Mouse (Mus musculus): Measurements from ENCODE around the gene Ccnjl.

Gene Ccnjl

DNA sequence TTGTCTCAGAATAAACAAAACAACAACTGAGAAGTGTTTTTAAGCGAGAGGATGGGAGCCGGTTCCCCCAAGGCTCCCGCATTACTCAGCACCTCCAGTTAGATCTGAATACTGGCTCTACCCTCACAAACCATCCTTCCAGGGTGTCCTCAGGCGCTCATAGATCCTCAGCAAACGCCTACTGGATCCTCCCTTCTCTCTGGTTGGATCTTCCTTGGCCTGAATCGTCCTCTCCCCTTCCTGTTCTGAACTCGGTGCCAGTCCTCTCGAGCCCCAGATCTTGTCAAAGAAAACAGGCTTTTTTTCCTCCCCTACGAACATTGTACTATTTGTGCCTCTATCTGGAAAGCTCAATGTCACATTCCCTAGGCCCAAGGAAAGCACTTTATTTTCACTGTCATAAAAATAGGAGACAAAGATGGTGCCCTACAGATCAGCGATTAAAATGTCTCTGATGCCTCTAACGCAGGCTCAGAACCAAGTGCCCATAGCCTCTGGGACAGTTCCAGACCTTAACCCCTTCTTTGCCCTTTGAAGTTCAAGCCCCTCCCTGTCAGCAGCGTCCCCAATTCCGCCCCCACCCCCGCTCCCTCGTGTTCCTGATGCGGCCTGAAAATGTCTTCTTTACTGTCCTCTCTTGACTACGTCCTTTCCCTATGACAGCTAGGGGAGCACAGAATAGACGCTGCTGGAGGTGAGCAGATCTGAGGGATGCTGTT is 98.5 kb downstream of the Ccnjl start:
- no peak for DNase-seq

DNA sequence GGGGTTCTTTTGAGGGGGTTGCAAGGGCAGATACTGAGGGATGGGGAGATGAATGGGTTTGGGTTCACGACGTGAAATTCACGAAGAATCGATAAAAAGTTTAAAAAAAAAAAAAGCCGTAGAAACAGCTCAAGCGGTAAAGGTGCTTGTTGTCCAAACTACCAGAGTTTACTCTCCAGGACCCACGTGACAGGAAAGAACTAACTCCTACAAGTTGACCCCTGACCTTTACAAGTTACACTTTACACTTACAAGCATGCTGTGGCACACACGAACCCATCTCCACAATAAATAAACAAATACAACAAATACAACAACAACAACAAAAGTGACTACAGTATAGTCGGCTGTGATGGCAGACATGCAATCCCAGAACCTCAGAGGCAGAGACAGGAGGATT is 103.1 kb downstream of the Ccnjl start:
- DNase-seq = no peak

DNA sequence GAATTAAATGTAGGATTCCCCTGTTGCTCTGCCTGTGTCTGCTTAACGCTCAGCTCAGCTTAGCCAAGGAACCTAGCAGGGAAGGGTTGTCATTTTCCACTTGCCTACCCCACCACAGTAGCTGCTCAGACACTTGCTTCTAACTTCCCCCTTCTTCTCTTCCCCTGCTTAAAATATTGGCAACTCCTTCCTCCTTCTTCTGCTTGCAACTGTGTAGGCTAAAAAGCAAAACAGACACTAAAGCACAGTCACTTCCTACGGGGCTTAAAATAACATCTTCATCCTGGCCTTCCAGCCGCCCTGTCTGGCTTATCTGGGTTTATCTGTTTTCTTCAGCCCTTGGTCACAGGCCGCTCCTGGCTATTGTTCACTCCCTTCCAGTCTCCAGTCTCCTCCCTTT is 104.0 kb downstream of the Ccnjl start:
- DNase-seq = no peak

DNA sequence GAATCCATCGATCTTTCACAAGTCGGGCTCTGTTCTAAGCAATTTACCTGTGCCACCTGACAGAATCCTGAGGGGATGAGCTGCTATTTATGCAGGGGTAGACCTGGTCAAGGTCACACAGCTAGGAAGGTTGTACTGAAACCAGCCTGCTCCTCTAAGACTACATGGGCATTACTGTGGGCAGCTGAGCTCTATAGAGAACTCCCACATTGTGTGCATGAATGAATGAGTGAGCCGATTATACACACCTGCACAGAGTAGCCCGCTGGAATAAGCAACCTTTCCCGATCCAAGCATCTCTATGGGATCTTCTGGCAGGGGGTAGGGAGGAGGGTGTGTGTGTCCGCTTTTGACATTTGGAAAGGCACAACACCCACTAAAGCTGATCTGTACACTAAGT is 104.6 kb downstream of the Ccnjl start:
- DNase-seq = no peak

DNA sequence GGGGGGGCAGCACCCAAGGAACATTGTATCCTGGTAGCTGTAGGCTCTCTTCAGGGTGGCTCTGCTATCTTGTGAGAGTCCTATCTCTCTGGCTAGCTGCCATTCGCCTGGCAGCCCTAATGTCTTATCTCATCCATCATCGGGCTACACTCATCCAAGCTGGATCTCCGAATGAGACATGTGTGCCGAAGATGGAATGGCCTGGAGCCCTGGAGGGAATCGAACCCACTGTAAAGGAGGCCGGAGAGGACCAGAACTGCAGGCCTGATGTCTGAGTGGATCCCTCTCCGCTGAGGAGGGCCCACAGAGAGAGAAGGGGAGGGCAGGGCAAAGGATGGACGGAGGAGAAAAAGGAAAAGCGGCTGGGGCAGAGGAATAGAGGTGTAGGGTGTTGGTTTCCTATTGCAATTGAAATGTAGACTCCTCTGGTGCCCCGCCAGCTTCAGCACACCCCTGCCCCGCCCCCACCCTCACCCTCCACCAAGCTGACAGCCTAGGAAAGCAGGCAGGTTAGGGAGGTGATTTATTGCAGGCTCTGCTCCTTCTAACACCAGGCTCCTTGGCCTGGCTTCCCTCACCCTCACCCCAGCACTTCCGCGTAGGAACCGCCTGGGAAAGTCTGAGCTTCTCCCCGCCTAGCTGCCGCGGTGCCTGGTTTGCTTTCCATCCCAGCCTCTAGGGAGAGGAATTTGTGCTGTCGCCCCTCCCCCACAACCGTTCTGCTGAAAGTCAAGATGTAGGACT is 105.2 kb downstream of the Ccnjl start:
- peak; percentile 85 to 91 for DNase-seq
